Mouse (Mus musculus) bone marrow, adult 2 months (tissue): ENCODE measurements around the gene Junb.

ENCODE experiments used
- CTCF ChIP-seq: fragments of 200-500 bp; IDR thresholded peaks from 2 replicates; pipeline ENCODE4 v1.5.1; 2011; ENCODE audit warnings: low read length, control low read depth; ENCODE audit not compliant: control insufficient read depth, insufficient read depth
- POLR2A ChIP-seq: fragments of 200-500 bp; IDR thresholded peaks from 2 replicates; pipeline ENCODE4 v1.6.1; 2011; ENCODE audit warnings: low read depth, mild to moderate bottlenecking, control low read depth, low read length, borderline replicate concordance; ENCODE audit not compliant: control insufficient read depth

- TF ChIP-seq CTCF (no peak), POLR2A (no peak)
Measured at GRCm38 (mm10) chr8:84984294-84985048, 6.0 kb upstream of the Junb start.
